Mouse (Mus musculus): Measurements from ENCODE around the gene Sox5.

DNA sequence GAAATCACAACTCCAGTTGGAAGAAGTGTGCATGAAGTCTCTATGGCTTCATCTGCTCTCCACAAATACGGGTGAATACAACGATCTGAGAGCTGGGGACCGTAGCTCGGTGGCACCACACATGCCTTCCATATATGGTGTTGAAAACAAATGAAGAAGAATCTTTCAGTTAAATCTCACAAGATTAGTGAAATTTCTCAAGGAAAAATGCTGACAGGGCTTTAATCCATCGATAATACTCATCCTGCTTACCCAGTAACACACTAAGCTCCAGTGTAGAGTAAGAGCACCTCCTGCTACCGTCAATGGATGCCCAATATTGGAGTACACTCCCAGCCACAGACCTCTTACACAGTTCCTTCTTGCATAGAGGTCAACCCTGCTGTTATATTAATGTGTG, 678.2 kb downstream of the Sox5 start:
- TF ChIP-seq POLR2A (IDR thresholded peaks at IDR 0.05; ENCODE audit: insufficient read depth, low read depth, low read length) = no peak
- TF ChIP-seq CTCF (IDR thresholded peaks at IDR 0.05) = no peak
- no peak for TF ChIP-seq EP300 (IDR thresholded peaks at IDR 0.05; ENCODE audit: insufficient read depth, low read depth, low read length)

Measured in heart, adult 2 months (tissue).